Mouse (Mus musculus) E14TG2a.4 (cell line): ENCODE measurements around the gene Osbpl10.

Experiments
- H3K27me3 ChIP-seq: 2 replicates; pipeline ENCODE4 v1.6.1; 2014; ENCODE audit warnings: low read length, control low read depth; ENCODE audit not compliant: insufficient read depth
- H3K36me3 ChIP-seq: 2 replicates; pipeline ENCODE4 v1.6.1; 2014; ENCODE audit warnings: low read length, control low read depth; ENCODE audit not compliant: insufficient read depth
- H3K4me1 ChIP-seq: replicated peaks from 2 replicates; pipeline ENCODE4 v1.6.1; 2014; ENCODE audit warnings: low read depth, low read length, control low read depth
- H3K4me3 ChIP-seq: replicated peaks from 2 replicates; pipeline ENCODE4 v1.5.1; 2014; ENCODE audit warnings: mild to moderate bottlenecking, low read length
- H3K9me3 ChIP-seq: 2 replicates; pipeline ENCODE4 v1.6.1; 2014; ENCODE audit warnings: low read length, control low read depth
- CTCF ChIP-seq: conservative IDR thresholded peaks from 2 replicates; pipeline ENCODE4 v1.5.1; 2014; ENCODE audit warnings: low read length
- NANOG ChIP-seq: IDR thresholded peaks from 2 replicates; pipeline ENCODE4 v1.6.1; 2014; ENCODE audit warnings: borderline replicate concordance, low read length, mixed read lengths
- POU5F1 ChIP-seq: IDR thresholded peaks from 2 replicates; pipeline ENCODE4 v1.6.1; 2014; ENCODE audit warnings: low read length, borderline replicate concordance

Osbpl10 gene

GRCm38 (mm10) chr9:115064834-115065233 is 86.5 kb downstream of the Osbpl10 start:
- Histone ChIP-seq H3K4me3 (no peak overlapping the region), H3K9me3 (no peaks in the 10 kb centered on the region), H3K27me3 (no peaks in the 10 kb centered on the region), H3K36me3 (peaks cover 30% of the 10 kb centered on the region), H3K4me1 (peaks cover 10% of the 10 kb centered on the region)
- TF ChIP-seq POU5F1 (no peak), CTCF (peak; percentile 72), NANOG (no peak)

- Histone ChIP-seq H3K36me3 (peaks cover 34% of the 10 kb centered on the region), H3K27me3 (no peaks in the 10 kb centered on the region), H3K4me3 (no peak overlapping the region), H3K4me1 (peaks cover 10% of the 10 kb centered on the region), H3K9me3 (no peaks in the 10 kb centered on the region)
- TF ChIP-seq NANOG = no peak
- no peak for TF ChIP-seq POU5F1
- TF ChIP-seq CTCF = no peak
Observed at GRCm38 (mm10) chr9:115067071-115067470, 88.7 kb downstream of the Osbpl10 start.

- Histone ChIP-seq H3K27me3 (no peaks in the 10 kb centered on the region), H3K9me3 (peaks cover 5% of the 10 kb centered on the region), H3K4me1 (peaks cover 11% of the 10 kb centered on the region), H3K4me3 (no peak overlapping the region), H3K36me3 (peaks cover 29% of the 10 kb centered on the region)
- TF ChIP-seq NANOG (no peak), CTCF (peak; percentile 59)
Observed at GRCm38 (mm10) chr9:115075191-115075590, 96.8 kb downstream of the Osbpl10 start.

GRCm38 (mm10) chr9:115088295-115088993 is 110.1 kb downstream of the Osbpl10 start:
- peak; percentile 65 for TF ChIP-seq CTCF
- no peak for TF ChIP-seq NANOG
- Histone ChIP-seq H3K4me1 (peaks cover 23% of the 10 kb centered on the region), H3K4me3 (peak overlapping the region; percentile 66), H3K27me3 (no peaks in the 10 kb centered on the region), H3K9me3 (no peaks in the 10 kb centered on the region), H3K36me3 (no peaks in the 10 kb centered on the region)

DNA sequence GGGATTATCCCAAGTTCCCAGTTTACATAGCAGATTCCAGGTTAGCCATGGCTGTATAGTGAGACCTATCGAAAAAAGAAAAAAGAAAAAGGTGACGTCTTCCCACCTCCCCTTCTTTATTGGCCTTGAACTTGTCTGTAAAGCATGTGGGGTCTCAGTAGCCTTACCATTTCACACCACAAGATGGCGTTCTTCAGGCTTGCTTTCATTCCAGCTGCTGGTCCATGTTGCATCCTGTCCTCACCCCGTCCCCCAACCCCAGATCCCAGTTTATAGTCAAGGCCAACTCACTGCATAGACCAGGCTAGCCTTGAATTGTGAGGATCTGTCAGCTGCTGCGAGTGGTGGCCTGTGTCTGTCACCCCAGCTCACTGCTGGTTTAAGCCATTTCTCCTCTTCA is 111.3 kb downstream of the Osbpl10 start:
- Histone ChIP-seq H3K4me3 (no peak overlapping the region), H3K9me3 (no peaks in the 10 kb centered on the region), H3K36me3 (peaks cover 7% of the 10 kb centered on the region; the same call in 1 of the 2 replicates), H3K27me3 (no peaks in the 10 kb centered on the region), H3K4me1 (peaks cover 23% of the 10 kb centered on the region)
- TF ChIP-seq CTCF (peak; percentile 67), POU5F1 (no peak)

- no peak overlapping the region for H3K4me3 ChIP-seq
Observed at GRCm38 (mm10) chr9:115096481-115096880, 118.1 kb downstream of the Osbpl10 start.

GRCm38 (mm10) chr9:115097340-115097739 is 119.0 kb downstream of the Osbpl10 start:
- peaks cover 24% of the 10 kb centered on the region for H3K4me1 ChIP-seq
- no peaks in the 10 kb centered on the region for H3K27me3 ChIP-seq
- TF ChIP-seq NANOG = no peak
- TF ChIP-seq CTCF = peak; percentile 73
- TF ChIP-seq POU5F1 = no peak
- peaks cover 8% of the 10 kb centered on the region; the same call in 1 of the 2 replicates for H3K36me3 ChIP-seq
- no peak overlapping the region for H3K4me3 ChIP-seq
- H3K9me3 ChIP-seq = no peaks in the 10 kb centered on the region

More at GRCm38 (mm10) chr9:115096481-115096880, 118.1 kb downstream of the Osbpl10 start:
- Histone ChIP-seq H3K36me3 (peaks cover 8% of the 10 kb centered on the region; the same call in 1 of the 2 replicates), H3K27me3 (no peaks in the 10 kb centered on the region), H3K9me3 (no peaks in the 10 kb centered on the region), H3K4me1 (peaks cover 24% of the 10 kb centered on the region)
- no peak for TF ChIP-seq POU5F1
- TF ChIP-seq CTCF = no peak
- TF ChIP-seq NANOG = no peak

GRCm38 (mm10) chr9:115100181-115100915 is 122.0 kb downstream of the Osbpl10 start:
- TF ChIP-seq POU5F1 = no peak
- TF ChIP-seq CTCF = no peak
- TF ChIP-seq NANOG = no peak
- Histone ChIP-seq H3K4me3 (peak overlapping the region; percentile 53), H3K27me3 (no peaks in the 10 kb centered on the region), H3K9me3 (no peaks in the 10 kb centered on the region), H3K36me3 (no peaks in the 10 kb centered on the region; the same call in 1 of the 2 replicates), H3K4me1 (peaks cover 32% of the 10 kb centered on the region)

DNA sequence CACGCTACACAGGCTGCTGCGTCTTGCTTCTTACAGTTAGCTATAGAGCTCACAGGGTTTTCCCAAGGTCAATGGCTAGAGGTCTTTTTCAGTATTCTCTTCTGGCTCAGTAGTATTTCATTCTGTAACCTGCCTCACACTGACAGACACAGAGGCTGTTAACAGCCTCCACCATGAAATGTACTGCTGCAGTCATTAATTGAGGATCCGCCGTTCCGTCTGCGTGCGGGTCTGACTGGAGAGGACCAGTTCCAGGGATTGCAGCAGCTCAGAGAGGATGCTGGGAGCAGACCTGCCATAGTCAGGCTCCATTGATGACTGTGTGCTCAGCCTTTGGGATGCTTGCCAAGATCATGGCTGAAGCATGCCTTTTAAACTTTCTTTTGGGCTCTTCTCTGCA is 129.1 kb downstream of the Osbpl10 start:
- Histone ChIP-seq H3K4me3 (no peak overlapping the region), H3K4me1 (peaks cover 27% of the 10 kb centered on the region), H3K36me3 (no peaks in the 10 kb centered on the region), H3K27me3 (no peaks in the 10 kb centered on the region), H3K9me3 (no peaks in the 10 kb centered on the region)
- TF ChIP-seq NANOG = no peak
- TF ChIP-seq POU5F1 = no peak
- TF ChIP-seq CTCF = no peak
